Mouse (Mus musculus) limb, embryonic 14.5 days (tissue): ENCODE measurements around the gene Kif16b. TPM values are rescaled to one million over a fixed set of nuclear protein-coding genes. Genes with fewer than 3 reads are reported as not detected.

Source experiments
- ATAC-seq: fragments of 200-750 bp; cut with Nextera tagmentation; 2 replicates; pipeline ENCODE4 v1.8.0; 2017; ENCODE audit warnings: low read depth, moderate number of reproducible peaks, moderate TSS enrichment; ENCODE audit not compliant: low FRiP score
- DNase-seq: peaks from one replicate; pipeline ENCODE4 v3.0.0-alpha.2; 2015; ENCODE audit warnings: low spot score
- H3K27ac ChIP-seq: fragments of 300-500 bp; sonication (generic); replicated peaks from 2 replicates; pipeline ENCODE4 v1.5.1; 2014; ENCODE audit warnings: low read depth, mild to moderate bottlenecking, low read length, moderate library complexity, mixed read lengths
- H3K27me3 ChIP-seq: fragments of 300-500 bp; sonication (generic); 2 replicates; pipeline ENCODE4 v1.6.1; 2014; ENCODE audit warnings: low read length, mixed read lengths; ENCODE audit not compliant: control insufficient read depth, insufficient read depth
- H3K36me3 ChIP-seq: fragments of 300-500 bp; sonication (generic); 2 replicates; pipeline ENCODE4 v1.6.1; 2014; ENCODE audit warnings: mild to moderate bottlenecking, low read length, moderate library complexity, mixed read lengths; ENCODE audit not compliant: control insufficient read depth, insufficient read depth
- H3K4me1 ChIP-seq: fragments of 300-500 bp; sonication (generic); 2 replicates; pipeline ENCODE4 v1.6.1; 2014; ENCODE audit warnings: antibody characterized with exemption, low read length, mixed read lengths; ENCODE audit not compliant: control insufficient read depth, insufficient read depth
- H3K4me2 ChIP-seq: fragments of 300-500 bp; sonication (generic); replicated peaks from 2 replicates; pipeline ENCODE4 v1.6.1; 2014; ENCODE audit warnings: low read depth, mild to moderate bottlenecking, low read length, moderate library complexity; ENCODE audit not compliant: severe bottlenecking
- H3K4me3 ChIP-seq: fragments of 300-500 bp; sonication (generic); replicated peaks from 2 replicates; pipeline ENCODE4 v1.5.1; 2014; ENCODE audit warnings: low read length
- H3K9ac ChIP-seq: fragments of 300-500 bp; sonication (generic); 2 replicates; pipeline ENCODE4 v1.6.1; 2014; ENCODE audit warnings: mild to moderate bottlenecking, low read depth, low read length, moderate library complexity; ENCODE audit not compliant: severe bottlenecking
- H3K9me3 ChIP-seq: fragments of 300-500 bp; sonication (generic); 2 replicates; pipeline ENCODE4 v1.6.1; 2016; ENCODE audit warnings: low read length; ENCODE audit not compliant: control insufficient read depth
- POLR2A ChIP-seq: fragments of 200-500 bp; IDR thresholded peaks from 2 replicates; pipeline ENCODE4 v1.8.0; 2012; ENCODE audit warnings: inconsistent platforms, mild to moderate bottlenecking, moderate library complexity, borderline replicate concordance; ENCODE audit not compliant: insufficient read depth, insufficient read length; ENCODE audit errors: extremely low read depth
- WGBS: fragments of 180-500 bp; shearing (Covaris S2); extraction: QIAGEN DNeasy Blood & Tissue Kit; methylation state at CpG from one replicate; pipeline ENCODE4 v1.1.7; 2014; 5-methylcytosine and 5-hydroxymethylcytosine counted together
- polyA plus RNA-seq, 2 experiments: library from polyadenylated mRNA; depleted of rRNA in 1 of 2; stranded (reverse) in 1 of 2; unstranded in 1 of 2; fragments of >200 nt; fragmentation: Nextera tagmentation in 1 of 2; extraction: Ambion mirVana in 1 of 2; gene quantifications; 2 replicates each; pipeline versions ENCODE4 v1.2.1 to v1.2.3; 2012 to 2014

Kif16b gene
- polyA plus RNA-seq, 2 experiments, result 7.9 to 10.6 TPM

GRCm38 (mm10) chr2:142718998-142719397 lies 182.3 kb downstream of the Kif16b start:
- H3K27me3 ChIP-seq, result no peaks in the 10 kb centered on the region
- no peak overlapping the region for H3K4me3 ChIP-seq
- TF ChIP-seq POLR2A, result no peak
- H3K4me1 ChIP-seq, result no peaks in the 10 kb centered on the region
- DNase-seq (no peak), ATAC-seq (no peak)
- no peaks in the 10 kb centered on the region for H3K9me3 ChIP-seq
- H3K4me2 ChIP-seq, result no peak overlapping the region
- no peaks in the 10 kb centered on the region for H3K36me3 ChIP-seq
- no peak overlapping the region for H3K9ac ChIP-seq
- H3K27ac ChIP-seq, result no peak overlapping the region

GRCm38 (mm10) chr2:142717591-142717990 lies 183.7 kb downstream of the Kif16b start:
- Histone ChIP-seq H3K4me2 (no peak overlapping the region), H3K9me3 (no peaks in the 10 kb centered on the region), H3K27me3 (no peaks in the 10 kb centered on the region), H3K9ac (no peak overlapping the region), H3K4me1 (no peaks in the 10 kb centered on the region), H3K36me3 (no peaks in the 10 kb centered on the region), H3K27ac (no peak overlapping the region), H3K4me3 (no peak overlapping the region)
- ATAC-seq, result no peak
- TF ChIP-seq POLR2A, result no peak
- no peak for DNase-seq
- 51% methylated on average over 4 of the region's 4 CpGs for whole genome bisulfite sequencing

- TF ChIP-seq POLR2A, result no peak
- Histone ChIP-seq H3K4me2 (no peak overlapping the region), H3K27ac (no peak overlapping the region), H3K27me3 (no peaks in the 10 kb centered on the region), H3K9ac (no peak overlapping the region), H3K4me1 (no peaks in the 10 kb centered on the region), H3K9me3 (no peaks in the 10 kb centered on the region), H3K4me3 (no peak overlapping the region), H3K36me3 (peaks cover 14% of the 10 kb centered on the region)
- ATAC-seq (no peak), DNase-seq (no peak)
These were observed 185.4 kb downstream of the Kif16b start for GRCm38 (mm10) chr2:142715912-142716260.

- ATAC-seq, result no peak
- Histone ChIP-seq H3K27ac (no peak overlapping the region), H3K27me3 (no peaks in the 10 kb centered on the region), H3K4me1 (no peaks in the 10 kb centered on the region), H3K9me3 (no peaks in the 10 kb centered on the region), H3K9ac (no peak overlapping the region), H3K4me2 (no peak overlapping the region), H3K36me3 (peaks cover 14% of the 10 kb centered on the region), H3K4me3 (no peak overlapping the region)
- no peak for DNase-seq
- WGBS, result 71% methylated on average over 1 of the region's 1 CpGs
- no peak for TF ChIP-seq POLR2A
These were observed 186.0 kb downstream of the Kif16b start for GRCm38 (mm10) chr2:142715186-142715911.

GRCm38 (mm10) chr2:142712727-142713126 lies 188.6 kb downstream of the Kif16b start:
- Histone ChIP-seq H3K4me2 (no peak overlapping the region), H3K27me3 (no peaks in the 10 kb centered on the region), H3K4me3 (no peak overlapping the region), H3K27ac (no peak overlapping the region), H3K36me3 (peaks cover 17% of the 10 kb centered on the region), H3K9ac (no peak overlapping the region), H3K9me3 (no peaks in the 10 kb centered on the region), H3K4me1 (no peaks in the 10 kb centered on the region)
- no peak for TF ChIP-seq POLR2A
- whole genome bisulfite sequencing, result 92% methylated on average over 11 of the region's 11 CpGs
- DNase-seq, result no peak
- no peak for ATAC-seq
